Mouse (Mus musculus) megakaryocyte progenitor cell, adult 5-6 weeks (primary cell): ENCODE results near the gene Mlph. TPM values are rescaled to one million over a fixed set of nuclear protein-coding genes. Genes with fewer than 3 reads are reported as not detected.

Experiments used
- ATAC-seq: replicated peaks from 2 replicates; pipeline ENCODE4 v1.8.0; 2016; ENCODE audit warnings: mild to moderate bottlenecking, moderate TSS enrichment, inconsistent platforms; ENCODE audit not compliant: poor library complexity
- total RNA-seq, 2 experiments: library from RNA; stranded (forward) in 1 of 2; stranded (reverse) in 1 of 2; fragments of 157-497, 149-512 nt in 1 of 2; fragments of 200-1000 nt in 1 of 2; gene quantifications; 2 replicates each; pipeline versions ENCODE4 v1.2.3 to v1.2.4; 2015 to 2017

Mlph gene
- total RNA-seq, 2 experiments from 2014 or later = 0.42 to 1.0 TPM

DNA sequence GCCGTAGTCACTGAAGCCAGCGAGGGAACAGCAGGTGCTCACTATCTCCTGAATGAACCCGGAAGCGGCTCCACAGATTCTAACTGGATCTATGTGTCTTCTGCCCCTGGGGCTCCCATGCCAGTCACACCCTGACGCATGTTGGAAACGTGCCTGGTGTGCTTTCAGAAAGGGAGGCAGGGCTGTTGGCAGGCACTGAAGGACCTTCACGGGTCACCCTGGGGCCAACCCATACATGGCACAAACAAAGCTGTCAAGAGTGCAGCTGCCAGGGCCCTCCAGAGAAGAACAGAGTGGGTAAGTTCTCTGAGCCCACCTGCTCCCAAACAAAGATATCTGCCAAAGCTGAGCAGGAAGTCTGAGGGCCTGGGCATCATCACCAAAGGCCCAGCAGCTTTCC lies 52.7 kb downstream of the Mlph start:
- ATAC-seq = no peak

DNA sequence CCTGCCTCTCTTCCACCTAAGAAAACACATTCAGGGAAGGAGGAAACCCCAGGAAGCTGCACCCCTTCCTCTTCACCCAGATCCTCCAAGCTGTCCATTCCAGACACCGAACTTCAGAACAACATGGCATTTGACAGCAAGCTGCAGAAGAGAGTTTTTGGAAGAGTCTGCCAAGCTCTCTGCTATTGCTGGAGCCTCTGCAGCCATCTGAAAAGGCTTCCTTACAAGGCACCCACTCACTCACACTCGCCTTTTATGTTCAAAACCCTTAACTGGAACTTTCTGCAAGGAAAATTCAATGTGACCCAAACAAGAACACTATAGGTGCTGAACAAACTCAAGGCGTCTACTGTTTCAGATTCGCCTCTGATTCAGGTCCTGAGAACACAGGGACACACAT lies 53.8 kb downstream of the Mlph start:
- ATAC-seq = no peak

DNA sequence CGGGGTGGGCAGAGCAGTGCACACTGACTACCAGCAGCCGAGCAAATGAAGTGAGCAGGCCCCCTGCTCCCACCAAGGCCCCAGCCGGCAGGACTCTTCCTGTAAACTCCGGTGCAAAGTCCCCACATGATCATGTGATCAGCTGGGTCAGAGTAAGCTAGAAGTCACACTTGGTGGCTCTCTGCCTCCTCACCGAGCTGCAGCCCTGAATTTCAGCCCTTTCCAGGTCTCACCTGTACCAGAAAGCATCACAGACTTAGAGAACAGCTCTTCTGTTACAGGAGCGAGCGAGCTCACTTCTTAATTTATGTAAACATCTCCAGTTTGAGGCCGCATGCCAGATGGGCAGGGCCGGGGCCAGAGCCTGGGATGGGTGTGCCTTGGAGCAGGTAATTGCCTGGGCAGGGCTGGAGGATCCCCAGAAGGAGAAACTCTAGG lies 54.5 kb downstream of the Mlph start, which contains the start of gene Rab17:
TSS of gene Rab17 (minus strand) at position 315 of the 438 bp plus-strand sequence.
- ATAC-seq = 0 out of 2 replicates have a peak, but pooled peaks have one; percentile 7

DNA sequence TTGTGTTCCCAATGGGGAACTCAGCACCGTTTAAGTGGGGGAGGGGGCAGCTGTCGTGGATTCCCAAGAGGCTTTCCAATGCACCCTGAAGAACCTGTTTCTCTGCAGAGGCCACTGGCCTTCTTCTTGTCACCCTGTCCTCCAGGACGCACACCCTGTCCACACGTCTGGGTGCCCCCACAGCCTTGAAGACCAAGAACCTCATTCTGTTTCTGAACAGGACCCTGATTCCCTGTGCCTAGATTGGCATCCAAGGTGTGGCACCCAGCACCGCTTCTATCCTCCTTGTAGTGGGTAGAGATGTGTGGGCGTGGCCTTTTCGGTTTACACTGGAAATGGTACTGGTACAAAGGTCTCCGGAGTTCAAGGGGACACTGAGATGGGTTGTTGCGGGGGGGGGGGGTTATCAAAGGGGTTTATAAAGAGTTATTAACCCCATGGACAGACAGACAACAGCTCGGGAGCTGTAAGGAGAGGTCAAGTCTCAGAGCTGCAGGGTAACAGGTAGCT lies 55.1 kb downstream of the Mlph start:
- ATAC-seq = no peak

DNA sequence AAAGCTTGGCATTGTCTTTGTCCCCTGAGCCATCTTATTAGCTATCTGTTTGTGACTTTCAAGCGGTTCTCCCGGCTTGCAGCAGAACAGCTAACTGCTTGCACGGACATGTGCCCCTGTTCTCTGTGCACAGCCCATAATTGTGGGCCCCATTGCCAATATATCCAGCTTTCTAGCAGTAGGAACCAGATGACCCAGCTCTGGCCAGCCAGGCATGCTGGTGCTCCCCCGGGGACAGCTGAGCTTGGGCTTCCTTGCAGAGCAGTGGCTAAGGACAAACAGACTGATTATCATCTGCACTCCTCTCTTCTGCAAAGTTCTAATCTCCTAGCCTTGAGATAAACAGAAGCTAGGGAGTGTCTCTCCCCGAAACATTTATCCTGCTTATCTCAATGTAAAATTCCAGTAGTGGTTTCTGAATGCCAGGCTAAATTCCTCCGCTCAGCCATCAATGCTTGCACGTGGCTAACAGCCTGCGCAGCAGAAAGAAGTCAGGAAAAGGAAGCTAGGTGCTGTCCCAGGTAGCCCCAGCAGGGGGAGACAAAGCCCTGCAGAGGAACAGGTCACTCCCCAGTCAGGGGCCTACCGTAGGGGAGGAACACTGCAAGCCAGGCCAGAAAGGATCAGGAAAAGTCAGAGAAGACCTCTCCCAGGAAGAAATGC lies 58.2 kb downstream of the Mlph start:
- ATAC-seq = peak; percentile 86

DNA sequence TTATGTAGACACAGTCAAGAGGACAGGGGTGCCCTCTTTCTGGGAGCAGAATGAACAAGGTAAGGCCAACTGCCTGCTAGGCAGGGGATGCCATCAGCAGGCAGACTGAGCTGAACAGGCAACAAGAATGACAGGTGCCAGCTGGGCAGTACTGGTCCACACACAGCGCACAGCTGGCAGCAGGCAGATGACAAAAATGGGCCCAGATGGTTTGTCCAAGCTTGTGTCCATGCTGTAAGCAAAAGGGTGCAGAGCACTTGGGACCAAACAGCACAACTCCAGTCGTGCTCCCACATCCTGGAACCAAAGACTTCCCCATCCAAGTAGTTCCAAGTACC lies 58.7 kb downstream of the Mlph start:
- peak; percentile 5; the same call in 1 of the 2 replicates for ATAC-seq

DNA sequence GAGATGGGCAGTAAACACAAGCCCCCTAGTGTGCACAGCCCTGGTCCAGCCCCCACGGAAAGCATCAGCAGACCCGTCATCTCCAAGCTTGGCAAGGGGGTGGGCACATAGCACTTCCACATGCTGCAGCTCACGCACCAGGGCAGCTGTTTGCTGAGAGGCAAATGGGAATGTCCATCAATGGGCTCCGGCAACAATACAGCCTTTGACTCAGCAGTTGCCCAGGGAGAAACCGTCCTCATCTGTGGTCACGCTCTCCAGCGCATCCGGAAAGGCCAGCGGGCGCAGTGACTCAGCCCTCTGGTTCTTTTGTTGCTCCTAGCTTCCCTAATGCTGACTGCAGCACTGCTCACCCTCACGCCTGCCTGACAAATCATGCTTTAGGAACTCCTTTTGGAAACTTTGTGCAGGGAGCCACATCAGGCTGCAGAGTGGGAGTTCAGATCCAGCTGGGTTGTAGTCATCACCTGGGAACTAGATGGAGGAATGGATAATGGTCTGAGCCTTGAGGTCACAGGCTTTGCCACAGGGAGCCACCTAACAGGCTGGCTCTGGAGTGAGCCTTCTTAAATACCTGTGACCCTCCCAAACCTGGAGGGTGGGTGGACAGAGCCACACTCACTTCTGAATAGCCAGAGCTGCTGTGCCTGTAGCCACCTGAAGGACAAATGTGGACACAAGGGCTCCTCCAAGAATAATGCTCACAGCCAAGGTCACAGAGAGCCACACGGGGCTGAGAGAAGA lies 60.2 kb downstream of the Mlph start:
- ATAC-seq = peak; percentile 82

DNA sequence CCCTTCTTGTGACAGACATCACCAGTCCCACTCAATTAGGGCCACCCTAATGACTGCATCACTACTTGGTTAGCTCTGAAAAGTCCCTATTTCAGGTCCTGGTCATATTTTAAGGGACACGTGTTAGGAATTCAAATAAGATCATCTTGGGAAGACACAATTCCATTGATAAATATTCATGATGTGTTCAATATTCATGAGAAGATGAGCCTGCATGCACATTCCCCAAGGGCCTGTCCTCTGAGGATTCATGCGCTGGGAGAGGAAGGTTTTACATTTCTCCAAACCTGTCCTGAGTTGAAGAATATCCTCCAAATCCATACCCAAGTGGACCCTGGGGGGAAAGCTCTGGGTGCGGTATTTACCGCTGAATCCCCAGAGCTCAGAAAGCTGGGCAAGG lies 61.1 kb downstream of the Mlph start:
- ATAC-seq = no peak

DNA sequence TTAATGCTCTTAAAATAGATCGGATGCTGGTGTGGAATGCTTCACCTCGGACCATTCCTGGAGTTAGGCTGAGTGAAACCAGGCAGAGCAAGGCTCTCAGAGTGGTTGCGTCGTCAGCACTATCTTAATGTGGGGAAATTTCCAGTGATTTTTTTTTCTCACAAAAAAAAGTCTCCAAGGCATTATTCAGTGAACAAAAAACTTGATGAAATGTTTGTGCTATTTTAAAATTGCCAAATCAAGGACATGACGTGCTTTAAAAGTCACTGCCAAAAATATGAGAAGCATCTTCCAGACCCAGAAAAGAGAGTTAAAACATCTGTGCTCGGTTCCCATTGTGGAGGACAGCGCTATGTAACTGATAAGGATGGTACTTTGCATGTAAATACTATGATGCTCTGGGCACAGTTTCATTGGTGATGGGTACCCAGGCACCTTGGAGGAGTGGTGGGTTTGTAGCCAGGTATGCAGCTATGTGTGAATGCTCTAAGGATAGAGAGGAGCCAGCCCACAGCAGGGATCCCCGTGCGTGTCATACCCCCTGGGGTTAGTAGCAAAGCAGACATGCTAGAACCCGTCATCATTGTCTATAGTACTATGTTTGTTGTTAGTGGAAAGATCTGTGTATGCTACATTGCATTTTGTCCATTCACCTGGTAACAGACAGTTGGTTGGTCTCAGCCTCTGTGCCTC lies 65.9 kb downstream of the Mlph start:
- no peak for ATAC-seq

DNA sequence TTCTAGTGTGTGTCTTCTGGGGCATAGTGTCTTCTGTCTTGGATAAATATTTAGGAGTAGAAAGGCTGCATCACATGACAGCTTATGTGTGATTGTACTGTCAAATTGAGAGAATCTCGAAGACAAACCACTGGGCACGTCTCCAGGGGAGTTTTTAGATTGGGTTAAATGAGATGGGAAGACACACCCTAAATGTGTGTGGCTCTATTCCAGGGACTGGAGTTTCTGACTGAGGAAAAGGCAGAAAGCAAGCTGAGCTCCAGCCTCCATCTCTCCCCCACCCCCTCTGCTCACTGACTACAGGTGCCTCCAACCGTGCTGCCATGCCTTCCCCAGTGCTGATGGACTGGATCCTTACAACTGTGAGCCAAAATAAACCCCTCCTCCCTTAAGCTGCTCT lies 66.5 kb downstream of the Mlph start:
- ATAC-seq = no peak

DNA sequence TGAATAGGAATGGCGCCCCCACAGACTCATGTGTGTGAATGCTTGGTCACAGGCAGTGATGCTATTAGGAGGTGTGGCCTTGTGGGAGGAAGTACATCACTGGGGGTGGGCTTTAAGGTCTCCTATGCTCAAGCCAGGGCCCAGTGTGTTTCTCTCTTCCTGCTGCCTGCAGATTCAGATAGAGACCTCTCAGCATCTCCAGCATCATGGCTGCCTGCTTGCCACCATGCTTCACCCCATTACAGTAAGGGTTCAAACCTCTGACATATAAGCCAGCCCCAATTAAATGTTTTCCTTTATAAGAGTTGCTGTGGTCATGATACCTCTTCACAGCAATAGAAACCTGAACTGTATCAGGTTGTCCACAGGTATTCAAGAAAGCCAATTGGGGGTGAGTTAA lies 81.0 kb downstream of the Mlph start:
- no peak for ATAC-seq

DNA sequence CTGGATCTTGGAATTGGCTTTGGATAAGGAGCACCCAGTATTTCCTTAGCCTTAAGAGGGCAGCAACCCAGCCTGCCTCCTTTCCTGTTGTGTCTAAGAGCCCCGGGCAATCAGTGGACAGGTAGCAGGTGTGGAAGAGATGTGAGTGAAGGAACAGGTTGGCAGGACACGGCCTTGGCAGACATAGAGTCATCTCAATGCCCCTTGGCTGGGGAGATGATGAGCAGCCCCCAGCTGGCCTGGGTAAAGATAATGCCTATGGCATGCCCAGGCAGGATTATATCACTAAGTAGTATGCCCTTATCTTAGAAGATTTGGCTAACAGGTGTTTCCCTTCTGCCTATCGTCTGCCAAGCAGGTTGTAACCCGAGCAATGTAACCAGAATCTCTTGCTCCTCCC lies 82.3 kb downstream of the Mlph start:
- ATAC-seq = peak; percentile 35; the same call in 1 of the 2 replicates

DNA sequence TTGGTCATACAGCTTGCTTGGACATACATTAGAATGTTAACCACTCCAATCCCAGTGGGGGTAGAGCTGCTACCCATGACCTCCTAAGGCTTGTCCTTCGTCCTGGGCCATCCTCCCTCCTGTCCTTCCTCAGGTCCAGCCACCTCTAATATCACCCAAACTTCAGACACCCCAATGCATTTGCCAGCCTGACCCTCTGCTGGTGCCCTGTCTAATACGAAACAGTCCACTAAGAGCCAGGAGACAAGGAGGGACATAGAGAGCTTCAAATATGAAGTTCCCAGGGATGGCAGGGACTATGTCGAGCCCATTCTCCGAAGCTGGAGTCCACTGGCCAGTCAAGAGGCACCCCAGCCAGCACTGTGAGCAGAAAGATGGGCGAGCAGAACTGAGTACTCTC lies 82.8 kb downstream of the Mlph start:
- ATAC-seq = no peak

DNA sequence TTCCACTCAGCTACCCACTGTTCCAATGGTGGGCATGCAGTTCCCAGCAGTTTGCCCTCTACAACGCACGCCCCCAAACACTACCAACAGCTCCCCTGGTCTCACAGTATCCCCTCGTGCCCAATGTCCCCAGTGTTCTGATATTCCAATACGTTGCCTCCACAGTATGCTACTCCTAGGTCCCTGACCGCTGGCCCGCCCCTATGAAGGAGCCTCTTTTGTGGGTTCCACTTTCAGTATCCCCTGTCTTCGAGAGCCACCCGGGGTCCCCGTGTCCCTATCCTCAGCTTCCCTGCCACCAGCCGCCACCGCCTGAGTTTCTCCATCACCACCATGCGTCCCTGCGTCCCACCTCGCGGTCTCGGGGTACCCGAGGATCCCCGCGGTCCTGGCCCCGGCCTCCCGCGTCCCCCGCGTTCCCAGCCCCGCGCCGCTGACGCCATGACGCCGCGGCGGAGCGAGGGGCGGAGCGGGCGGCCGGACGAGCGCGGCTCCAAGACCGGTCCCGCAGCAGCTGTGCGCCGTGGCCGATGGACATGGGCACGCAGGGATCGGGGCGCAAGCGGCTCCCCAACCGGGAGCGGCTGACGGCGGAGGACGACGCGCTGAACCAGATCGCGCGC lies 83.5 kb downstream of the Mlph start, which contains the start of gene Lrrfip1:
TSS of gene Lrrfip1 (plus strand) at position 470 of the 623 bp plus-strand sequence.
- ATAC-seq = peak; percentile 38

DNA sequence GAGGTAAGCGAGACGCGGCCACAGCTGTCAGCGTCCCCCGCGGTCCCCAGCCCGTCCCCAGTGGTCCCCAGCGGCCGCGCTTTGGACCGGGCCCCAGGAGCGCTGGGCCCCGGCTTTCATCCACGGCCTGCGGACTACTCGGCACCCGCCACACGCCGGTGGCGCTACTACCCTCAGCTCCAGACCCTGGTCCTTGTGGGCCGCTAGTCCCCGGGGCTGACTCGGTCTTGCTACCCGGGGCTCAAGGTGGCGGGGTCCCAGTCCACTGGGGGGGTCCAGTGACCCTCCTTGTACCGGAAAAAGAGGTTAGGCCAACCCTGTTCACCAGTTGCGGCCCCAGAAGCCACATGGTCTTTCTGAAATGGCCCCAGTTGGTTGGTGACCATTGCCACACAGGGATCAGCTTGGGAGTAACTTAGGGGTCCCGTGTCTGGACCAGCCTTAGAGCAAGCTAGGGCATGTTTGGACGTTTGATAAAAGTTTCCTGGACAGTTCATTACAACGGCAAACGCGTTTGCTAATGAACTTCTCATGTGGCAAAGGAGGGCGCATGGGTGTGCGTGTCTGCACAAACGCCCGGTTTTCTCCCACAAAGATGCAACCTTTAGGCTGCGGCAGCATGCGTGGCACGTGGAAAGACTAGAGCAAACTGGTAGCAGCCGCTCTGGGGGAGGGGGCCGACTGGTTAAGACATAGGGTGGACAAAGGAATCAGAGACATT lies 84.2 kb downstream of the Mlph start:
- ATAC-seq = no peak; the same call in none of the 2 replicates

DNA sequence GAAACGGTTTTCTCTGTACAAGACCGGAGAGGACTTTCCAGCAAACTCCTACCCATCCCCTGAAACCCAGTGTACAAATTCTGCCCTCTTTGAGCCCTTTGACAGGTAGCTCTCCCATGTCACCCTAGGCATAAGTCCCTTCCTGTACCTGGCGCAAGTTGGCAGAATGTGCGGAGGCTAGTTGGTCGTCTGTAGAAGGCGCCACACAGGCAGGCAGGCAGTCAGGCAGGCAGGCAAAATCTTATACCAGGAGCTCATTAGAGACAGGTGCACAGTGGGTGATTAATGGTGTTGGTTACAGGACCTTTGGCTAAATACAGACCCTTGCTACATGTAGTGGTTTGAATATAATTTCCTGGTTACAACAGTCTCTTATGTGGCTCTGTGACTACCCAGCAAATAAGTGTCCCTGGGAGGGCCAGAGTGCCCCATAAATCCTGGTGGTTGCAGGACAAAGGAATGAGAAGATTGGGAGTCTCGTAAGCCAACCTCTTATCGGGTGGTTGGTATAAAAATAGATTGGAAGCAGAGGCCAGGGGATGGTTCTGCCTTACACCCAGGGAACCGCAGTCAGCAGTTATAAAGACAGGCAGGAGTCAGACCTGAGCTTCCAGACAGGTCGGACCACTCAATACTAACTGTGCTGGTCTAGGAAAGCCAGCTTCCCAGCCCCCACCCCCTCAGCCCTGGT lies 85.2 kb downstream of the Mlph start:
- no peak for ATAC-seq
